Mouse (Mus musculus): Measurements from ENCODE around the gene Gm20388.
"Not testable (repeated sequence)": the region's sequence is repeated elsewhere in the genome, so short reads cannot be mapped to it uniquely, and the experiment has no call there.

The Gm20388 gene

DNA sequence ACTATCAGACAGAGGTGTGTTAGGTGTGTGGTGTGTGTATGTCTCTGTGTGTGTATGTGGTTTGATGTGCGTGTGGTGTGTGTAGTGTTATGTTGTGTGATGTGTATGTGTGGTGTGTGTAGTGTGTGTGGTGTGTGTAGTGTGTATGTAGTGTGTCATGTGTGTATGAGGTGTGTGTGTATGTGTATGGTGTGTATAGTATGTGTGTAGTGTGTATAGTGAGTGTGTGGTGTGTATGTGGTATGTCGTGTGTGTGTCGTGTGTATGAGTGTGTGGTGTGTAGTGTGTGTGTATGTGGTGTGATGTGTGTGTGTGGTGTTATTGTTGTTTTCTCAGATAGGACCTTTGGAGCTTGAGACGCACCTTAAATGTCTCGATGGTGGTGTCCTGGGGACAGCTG lies 3531.7 kb downstream of the Gm20388 start:
- no peak for DNase-seq (ENCODE audit: low spot score)

GRCm38 (mm10) chr8:123442871-123443575 lies 3532.4 kb downstream of the Gm20388 start:
- DNase-seq (ENCODE audit: low spot score), result peak; percentile 94

DNA sequence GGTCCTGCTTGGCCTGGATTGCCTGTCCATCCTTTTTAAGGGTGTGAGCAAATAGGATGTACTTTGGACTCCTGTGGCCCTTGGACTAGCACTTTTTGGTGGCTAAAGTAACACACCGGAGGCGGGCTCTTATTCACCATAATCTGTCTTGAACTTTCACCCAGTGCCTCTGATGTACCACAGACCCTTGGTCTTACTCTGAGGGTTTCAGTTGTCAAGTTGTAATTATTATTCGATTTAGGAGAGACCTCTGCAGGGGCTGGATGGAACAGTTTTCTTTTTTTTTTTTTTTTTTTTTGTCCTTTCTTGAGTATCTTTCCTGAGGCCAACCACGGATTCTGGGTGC lies 3532.9 kb downstream of the Gm20388 start:
- no peak for DNase-seq (ENCODE audit: low spot score)

GRCm38 (mm10) chr8:123444131-123444530 lies 3533.5 kb downstream of the Gm20388 start:
- no peak for DNase-seq (ENCODE audit: low spot score)

DNA sequence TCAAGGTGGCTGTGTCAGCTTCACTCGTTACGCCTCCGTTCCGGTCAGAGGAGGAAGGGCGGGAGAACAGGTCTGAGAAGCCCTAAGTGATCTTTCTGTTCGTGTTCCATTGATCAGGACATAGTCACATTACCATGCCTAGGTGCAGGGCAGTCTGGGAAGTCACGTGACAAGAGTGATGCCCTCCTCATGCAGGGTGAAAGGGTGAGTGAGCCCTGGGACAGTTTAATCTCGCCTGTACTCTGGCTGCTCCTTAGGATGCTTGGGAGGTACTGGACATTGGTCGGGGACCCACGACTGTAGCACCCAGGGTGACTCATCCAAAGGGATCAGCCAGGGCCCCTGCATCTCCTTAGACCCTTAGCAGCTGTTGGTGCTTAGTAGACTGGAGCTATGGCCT lies 3535.3 kb downstream of the Gm20388 start:
- no peak for DNase-seq (ENCODE audit: low spot score)

- peak; percentile 17 for DNase-seq (ENCODE audit: low spot score)
These were observed 3536.2 kb downstream of the Gm20388 start for GRCm38 (mm10) chr8:123446799-123447198.

DNA sequence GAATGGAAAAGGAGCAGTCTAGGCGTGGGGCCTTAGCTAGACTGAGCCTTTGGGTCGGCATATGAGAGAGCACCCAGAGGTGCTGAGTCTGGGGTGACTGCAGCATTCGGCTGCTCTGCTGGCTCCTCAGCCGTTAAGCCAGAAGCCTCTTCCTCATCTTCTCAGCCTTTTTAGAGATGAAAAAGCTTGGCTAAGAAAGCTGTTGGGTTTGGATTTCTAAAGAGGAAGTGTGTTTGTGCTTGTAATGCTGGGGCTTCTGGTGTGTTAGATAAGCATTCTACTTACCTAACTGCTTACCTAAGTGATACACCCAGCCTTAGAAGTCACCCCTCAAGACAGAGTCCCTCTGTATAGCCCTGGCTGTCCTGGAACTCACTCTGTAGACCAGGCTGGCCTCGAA lies 3540.1 kb downstream of the Gm20388 start:
- no peak for DNase-seq (ENCODE audit: low spot score)

DNA sequence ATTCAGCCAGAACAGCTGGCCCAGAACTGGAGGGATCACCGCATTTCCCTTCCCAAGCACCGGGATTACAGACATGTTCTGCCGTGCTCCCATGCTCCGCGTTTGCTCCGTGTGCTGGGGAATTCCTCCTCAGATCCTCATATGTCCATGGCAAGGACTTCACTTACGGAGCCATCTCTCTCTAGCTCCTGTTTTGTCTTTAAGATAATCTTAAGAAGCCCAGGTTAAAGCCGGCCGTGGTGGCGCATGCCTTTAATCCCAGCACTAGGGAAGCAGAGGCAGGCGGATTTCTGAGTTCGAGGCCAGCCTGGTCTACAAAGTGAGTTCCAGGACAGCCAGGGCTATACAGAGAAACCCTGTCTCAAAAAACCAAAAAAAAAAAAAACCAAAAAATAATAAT lies 3541.1 kb downstream of the Gm20388 start:
- not testable (repeated sequence) for DNase-seq (ENCODE audit: low spot score)

DNA sequence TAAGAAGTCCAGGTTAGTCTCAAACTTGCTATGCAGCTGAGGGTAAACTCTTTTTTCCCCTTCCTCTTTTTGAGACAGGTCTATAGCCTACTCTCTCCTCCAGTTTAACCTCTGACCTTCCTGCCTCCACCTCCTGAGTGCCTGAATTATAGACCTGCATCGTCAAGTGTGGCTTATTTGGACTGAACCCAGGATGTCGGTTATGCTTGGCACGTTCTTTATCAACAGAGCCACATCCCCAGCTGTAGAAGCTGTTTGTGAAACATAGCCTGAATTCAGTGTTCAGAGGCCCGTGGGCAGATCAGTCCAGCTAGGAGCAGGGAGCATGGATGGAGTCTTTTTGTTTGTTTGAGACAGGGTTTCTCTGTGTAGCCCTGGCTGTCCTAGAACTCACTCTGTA lies 3541.5 kb downstream of the Gm20388 start:
- no peak for DNase-seq (ENCODE audit: low spot score)

DNA sequence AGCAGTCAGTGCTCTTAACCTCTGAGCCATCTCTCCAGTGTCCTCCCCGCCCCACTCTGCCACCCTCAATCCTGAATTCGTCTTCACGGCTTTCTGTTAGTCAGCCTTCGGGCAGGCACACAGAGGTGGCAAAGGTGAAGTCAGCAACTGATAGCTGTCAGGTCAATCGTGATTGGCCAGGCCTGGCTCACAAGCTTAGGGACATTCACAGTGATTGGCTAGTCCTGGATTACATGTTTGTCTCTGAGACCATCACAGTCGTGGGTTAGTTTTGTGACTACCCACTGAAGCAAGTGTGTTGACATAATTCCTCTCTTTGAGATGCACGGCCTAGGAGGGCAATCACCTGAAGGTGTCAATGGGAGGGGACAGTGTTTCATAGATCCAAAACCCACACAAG lies 3542.7 kb downstream of the Gm20388 start:
- no peak for DNase-seq (ENCODE audit: low spot score)

DNA sequence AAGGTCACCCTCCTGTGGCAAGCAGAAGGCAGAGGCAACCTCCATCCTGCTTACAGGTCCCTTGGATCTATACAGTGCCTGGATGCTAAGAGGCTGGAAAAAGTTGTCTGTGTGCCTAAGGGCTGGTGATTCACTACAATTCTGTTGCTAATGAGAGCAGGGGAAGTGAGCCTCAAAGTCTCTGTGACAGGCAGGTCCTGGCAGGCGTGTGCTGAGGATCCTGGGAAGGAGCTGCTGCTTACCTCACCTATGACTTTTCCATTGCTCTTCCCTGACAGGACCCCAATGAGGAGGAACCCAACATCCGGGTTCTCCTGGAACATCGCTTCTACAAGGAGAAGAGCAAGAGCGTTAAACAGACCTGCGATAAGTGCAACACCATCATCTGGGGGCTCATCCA lies 3543.3 kb downstream of the Gm20388 start:
- DNase-seq (ENCODE audit: low spot score), result no peak

DNA sequence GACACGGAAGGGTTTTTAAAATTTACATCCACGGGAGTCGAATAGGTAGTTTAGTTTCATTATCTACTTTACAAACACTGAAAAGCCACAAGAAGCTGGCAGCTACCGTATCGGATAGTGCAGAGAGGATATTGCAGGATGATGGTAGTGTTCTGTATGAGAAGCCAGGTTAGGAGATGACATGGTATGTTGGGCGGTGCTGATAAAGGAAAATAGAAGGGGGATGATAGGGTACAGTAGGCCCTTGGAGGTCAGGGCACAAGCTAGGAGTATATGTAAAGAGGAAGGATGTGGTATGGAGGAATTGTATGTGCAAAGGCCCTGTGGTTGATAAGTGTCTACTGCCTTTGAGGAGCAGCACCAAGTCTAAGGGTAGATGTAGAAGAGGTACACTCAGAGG lies 3543.9 kb downstream of the Gm20388 start:
- DNase-seq (ENCODE audit: low spot score), result no peak

GRCm38 (mm10) chr8:123463651-123464050 lies 3553.0 kb downstream of the Gm20388 start:
- DNase-seq (ENCODE audit: low spot score), result no peak

DNA sequence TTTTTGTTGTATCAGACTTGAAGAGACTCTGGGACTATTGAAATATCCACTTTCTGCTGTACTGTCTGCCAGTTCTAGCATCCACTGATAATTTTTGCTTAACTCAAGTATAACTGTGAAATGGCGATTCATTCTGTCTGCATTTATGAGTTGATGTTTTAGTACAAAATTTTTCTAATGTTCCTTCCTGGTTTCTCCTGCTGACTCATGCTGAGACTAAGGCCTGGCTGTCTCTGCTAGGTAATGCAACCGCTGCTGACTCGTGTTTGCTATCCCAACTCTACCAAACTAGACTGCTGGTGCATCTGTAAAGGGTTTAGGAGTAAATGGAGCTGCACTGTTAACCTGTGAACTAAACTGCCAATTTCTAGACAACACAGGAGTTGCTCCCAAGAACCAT lies 3556.8 kb downstream of the Gm20388 start:
- DNase-seq (ENCODE audit: low spot score), result no peak

GRCm38 (mm10) chr8:123472991-123473390 lies 3562.3 kb downstream of the Gm20388 start:
- not testable (repeated sequence) for DNase-seq (ENCODE audit: low spot score)

GRCm38 (mm10) chr8:123474549-123474948 lies 3563.9 kb downstream of the Gm20388 start:
- DNase-seq (ENCODE audit: low spot score), result not testable (repeated sequence)

GRCm38 (mm10) chr8:123476911-123477736 lies 3566.5 kb downstream of the Gm20388 start:
- peak; percentile 61 for DNase-seq (ENCODE audit: low spot score)

DNA sequence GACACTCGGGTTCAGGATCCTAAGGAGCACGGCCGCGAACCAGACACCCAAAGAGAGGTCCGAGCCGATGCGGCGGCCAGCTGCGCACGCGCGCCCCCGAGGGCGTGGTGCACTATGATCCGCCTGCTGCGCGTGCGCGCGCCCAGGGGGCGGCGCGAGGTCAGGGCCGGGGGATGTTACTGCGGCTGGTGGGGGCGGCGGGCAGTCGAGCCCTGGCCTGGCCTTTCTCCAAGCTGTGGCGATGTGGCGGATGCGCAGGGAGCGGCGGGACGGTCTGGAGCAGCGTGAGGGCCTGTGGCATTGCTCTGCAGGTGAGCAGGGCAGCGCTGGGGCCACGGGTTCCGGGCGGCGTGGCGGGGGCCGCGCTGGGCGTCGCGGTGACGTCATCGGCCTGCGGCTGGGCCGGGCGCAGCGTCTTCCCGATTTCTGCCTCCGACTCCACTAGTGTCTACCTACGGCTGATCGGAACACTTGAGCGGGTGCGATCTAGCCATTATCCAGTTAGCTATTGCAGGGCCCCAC lies 3567.2 kb downstream of the Gm20388 start, which contains the start of gene Afg3l1:
TSS of gene Afg3l1 (plus strand) at position 167 of the 522 bp plus-strand sequence.
- peak; percentile 95 for DNase-seq (ENCODE audit: low spot score)

DNA sequence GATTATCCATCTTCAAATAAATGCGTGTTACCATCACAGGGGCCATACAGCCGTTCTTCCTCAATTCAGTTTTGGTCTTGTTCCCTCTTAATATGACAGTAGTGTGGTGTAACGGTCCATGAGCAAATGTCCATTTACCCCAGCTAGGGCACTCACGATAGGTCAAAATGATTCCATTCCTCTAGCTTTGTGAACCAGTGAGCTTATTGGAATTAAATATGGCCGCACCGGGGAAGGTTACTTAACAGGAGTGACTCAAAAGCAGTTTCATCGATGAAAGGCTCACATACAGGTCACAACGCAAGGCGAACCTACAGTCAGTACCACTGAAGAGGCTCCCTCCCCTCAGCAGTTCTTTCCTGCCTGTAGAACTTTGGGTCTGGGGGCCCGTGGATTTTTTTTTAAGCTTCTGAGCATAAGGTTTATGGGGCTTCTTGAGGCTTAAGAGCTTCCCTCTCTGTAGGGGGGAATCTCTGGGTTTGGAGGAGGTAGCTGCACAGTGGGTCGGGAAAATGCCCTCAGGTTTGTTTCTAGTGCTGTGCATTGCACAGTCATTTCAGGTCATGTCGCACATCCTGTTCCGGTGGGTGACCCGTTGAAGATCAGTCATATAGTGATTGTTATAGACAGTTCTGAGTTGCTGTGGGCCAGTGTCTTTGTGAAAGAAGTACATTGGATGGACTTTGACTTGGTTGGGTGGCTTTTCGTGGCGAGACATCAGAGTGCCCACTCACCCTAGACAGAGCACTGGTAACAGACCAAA lies 3568.0 kb downstream of the Gm20388 start:
- peak; percentile 36 for DNase-seq (ENCODE audit: low spot score)

DNA sequence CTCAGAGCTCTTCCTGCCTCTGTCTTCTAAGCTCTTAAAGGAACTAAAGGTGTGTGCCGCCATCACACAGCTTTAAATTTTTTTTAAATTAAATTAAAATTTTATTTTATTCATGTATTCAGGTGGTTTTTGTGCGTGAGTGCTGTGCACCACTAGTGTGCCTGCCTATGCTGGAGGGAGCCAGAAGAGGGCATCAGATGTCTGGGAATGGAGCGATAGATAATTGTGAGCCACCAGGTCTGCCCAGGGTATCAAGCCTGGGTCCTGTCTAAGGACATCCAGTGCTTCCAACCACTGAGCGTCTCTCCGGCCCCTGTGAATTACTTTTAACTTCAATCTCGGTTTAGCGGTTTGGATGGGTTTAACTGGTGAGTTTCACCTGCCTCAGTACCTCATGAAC lies 3572.0 kb downstream of the Gm20388 start:
- DNase-seq (ENCODE audit: low spot score), result peak; percentile 21

DNA sequence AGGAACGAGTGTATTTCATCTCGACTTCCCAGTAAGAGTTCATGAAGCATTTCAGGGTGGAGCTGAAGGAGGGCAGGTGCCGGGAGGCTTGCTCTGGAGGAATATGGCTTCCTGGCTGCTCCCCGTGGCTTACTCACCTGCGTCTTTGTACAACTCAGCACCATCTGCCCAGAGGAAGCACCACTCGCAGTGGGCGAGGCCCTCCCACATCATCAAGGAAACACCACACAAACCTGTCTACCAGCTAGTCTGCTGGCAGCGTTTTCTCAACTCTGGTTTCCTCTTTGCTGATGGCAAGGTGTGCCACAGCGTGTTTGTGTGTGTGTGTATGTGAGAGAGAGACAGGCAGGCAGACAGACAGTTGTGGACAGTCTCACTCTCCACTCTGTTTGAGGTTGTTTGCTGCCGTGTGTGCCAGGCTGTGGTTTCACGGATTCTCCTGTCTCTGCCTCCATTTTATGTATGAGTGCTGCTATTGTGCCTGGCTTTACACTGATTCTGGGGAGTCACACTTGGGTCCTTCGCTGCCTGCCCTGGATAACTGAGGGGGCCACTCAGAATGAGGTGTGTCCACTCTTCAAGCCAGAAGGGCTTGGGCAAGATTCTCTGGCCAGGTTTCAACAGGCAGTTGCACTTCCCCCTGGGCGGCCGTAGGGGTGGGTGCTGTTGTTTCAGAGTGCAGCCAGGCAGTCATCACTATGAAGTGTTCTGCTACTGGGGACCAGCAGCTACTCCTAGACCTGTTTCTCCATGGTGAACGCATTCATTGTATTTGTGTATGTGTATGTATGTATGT lies 3580.8 kb downstream of the Gm20388 start:
- no peak for DNase-seq (ENCODE audit: low spot score)

GRCm38 (mm10) chr8:123492898-123493297 lies 3582.3 kb downstream of the Gm20388 start:
- DNase-seq (ENCODE audit: low spot score), result no peak
